Mouse (Mus musculus) c-Kit-negative CD71-positive TER-119-positive erythroid progenitor cells, embryonic 14.5 days (primary cell): ENCODE measurements around the gene Ntrk3.
A peak's percentile ranks its signal among the peaks of the same experiment; 100 is the strongest.

ENCODE experiments used
- DNase-seq: peaks from one replicate; pipeline ENCODE4 v3.0.0-alpha.2; 2013; ENCODE audit warnings: low read depth, low spot score

Gene Ntrk3

GRCm38 (mm10) chr7:78737614-78738210, at the start of gene Ntrk3:
TSS of gene Ntrk3 (minus strand) at chr7:78738012.
- DNase-seq = no peak

- DNase-seq = no peak
Observed at GRCm38 (mm10) chr7:78785906-78786305, 48.1 kb upstream of the Ntrk3 start.

GRCm38 (mm10) chr7:78782639-78783581, 45.1 kb upstream of the Ntrk3 start, which contains the start of the genes Mrps11 and Mrpl46:
TSS of gene Mrps11 (plus strand) at chr7:78783119.
TSS of gene Mrpl46 (minus strand) at chr7:78783531.
- DNase-seq = peak; percentile 85

- DNase-seq = no peak
Observed at GRCm38 (mm10) chr7:78778741-78779140, 40.9 kb upstream of the Ntrk3 start.

- no peak for DNase-seq
Observed at GRCm38 (mm10) chr7:78770936-78771335, 33.1 kb upstream of the Ntrk3 start.

GRCm38 (mm10) chr7:78769075-78769652, 31.4 kb upstream of the Ntrk3 start:
- no peak for DNase-seq

GRCm38 (mm10) chr7:78767929-78768531, 30.2 kb upstream of the Ntrk3 start:
- no peak for DNase-seq

- no peak for DNase-seq
Observed at GRCm38 (mm10) chr7:78766019-78766683, 28.3 kb upstream of the Ntrk3 start.

GRCm38 (mm10) chr7:78765215-78765631, 27.4 kb upstream of the Ntrk3 start:
- DNase-seq = no peak

- no peak for DNase-seq
Observed at GRCm38 (mm10) chr7:78763801-78764200, 26.0 kb upstream of the Ntrk3 start.

- DNase-seq = no peak
Observed at GRCm38 (mm10) chr7:78754458-78755000, 16.7 kb upstream of the Ntrk3 start.

GRCm38 (mm10) chr7:78753752-78754457, 16.1 kb upstream of the Ntrk3 start:
- no peak for DNase-seq

- DNase-seq = no peak
Observed at GRCm38 (mm10) chr7:78752961-78753360, 15.1 kb upstream of the Ntrk3 start.

GRCm38 (mm10) chr7:78743731-78744385, 6.0 kb upstream of the Ntrk3 start:
- no peak for DNase-seq

- no peak for DNase-seq
Observed at GRCm38 (mm10) chr7:78739351-78740000, 1.7 kb upstream of the Ntrk3 start.

GRCm38 (mm10) chr7:78737196-78737595, 616 bp downstream of the Ntrk3 start:
- DNase-seq = no peak

GRCm38 (mm10) chr7:78731391-78731790, 6.4 kb downstream of the Ntrk3 start:
- DNase-seq = no peak

- no peak for DNase-seq
Observed at GRCm38 (mm10) chr7:78724591-78724990, 13.2 kb downstream of the Ntrk3 start.

GRCm38 (mm10) chr7:78722051-78722450, 15.8 kb downstream of the Ntrk3 start:
- no peak for DNase-seq
